Mouse (Mus musculus) heart, embryonic 13.5 days (tissue): ENCODE results near the gene Dlgap1. TPM values are rescaled to one million over a fixed set of nuclear protein-coding genes. Genes with fewer than 3 reads are reported as not detected.

Source experiments
- ATAC-seq: fragments of 200-750 bp; cut with Nextera tagmentation; 2 replicates; pipeline ENCODE4 v1.8.0; 2017; ENCODE audit warnings: moderate TSS enrichment; ENCODE audit not compliant: insufficient number of reproducible peaks, low FRiP score, low TSS enrichment; ENCODE audit errors: extremely low read depth
- H3K27ac ChIP-seq: fragments of 300-500 bp; sonication (generic); replicated peaks from 2 replicates; pipeline ENCODE4 v1.5.1; 2015; ENCODE audit warnings: moderate library complexity, mild to moderate bottlenecking, inconsistent platforms
- H3K27me3 ChIP-seq: fragments of 300-500 bp; sonication (generic); replicated peaks from 2 replicates; pipeline ENCODE4 v1.6.1; 2015; ENCODE audit warnings: mild to moderate bottlenecking, inconsistent platforms
- H3K36me3 ChIP-seq: fragments of 300-500 bp; sonication (generic); 2 replicates; pipeline ENCODE4 v1.6.1; 2015; ENCODE audit warnings: mild to moderate bottlenecking, inconsistent platforms
- H3K4me1 ChIP-seq: fragments of 300-500 bp; sonication (generic); 2 replicates; pipeline ENCODE4 v1.6.1; 2015; ENCODE audit warnings: inconsistent platforms
- H3K4me2 ChIP-seq: fragments of 300-500 bp; sonication (generic); 2 replicates; pipeline ENCODE4 v1.6.1; 2015; ENCODE audit warnings: inconsistent platforms, mild to moderate bottlenecking, moderate library complexity
- H3K4me3 ChIP-seq: fragments of 300-500 bp; sonication (generic); 2 replicates; pipeline ENCODE4 v1.5.1; 2015; ENCODE audit warnings: moderate library complexity, mild to moderate bottlenecking, inconsistent platforms
- H3K9ac ChIP-seq: fragments of 300-500 bp; sonication (generic); 2 replicates; pipeline ENCODE4 v1.6.1; 2015; ENCODE audit warnings: inconsistent platforms, mild to moderate bottlenecking, moderate library complexity
- H3K9me3 ChIP-seq: fragments of 300-500 bp; sonication (generic); 2 replicates; pipeline ENCODE4 v1.6.1; 2016; ENCODE audit warnings: inconsistent platforms
- WGBS: fragments of 180-500 bp; shearing (Covaris S2); methylation state at CpG from one replicate; pipeline ENCODE4 v1.1.7; 2015; ENCODE audit warnings: mixed read lengths; 5-methylcytosine and 5-hydroxymethylcytosine counted together
- polyA plus RNA-seq: library from polyadenylated mRNA; unstranded; fragments of >200 nt; fragmentation: Nextera tagmentation; extraction: Ambion mirVana; gene quantifications from 2 replicates; pipeline ENCODE4 v1.2.1, GENCODE M21; 2015

Dlgap1 gene
- polyA plus RNA-seq, 1 experiment from 2014 or later = 0.40 TPM

GRCm38 (mm10) chr17:70690598-70690997 lies 721.7 kb downstream of the Dlgap1 start:
- Histone ChIP-seq H3K4me3 (no peak overlapping the region), H3K36me3 (no peaks in the 10 kb centered on the region), H3K4me2 (no peak overlapping the region), H3K27ac (no peak overlapping the region), H3K27me3 (no peaks in the 10 kb centered on the region), H3K9me3 (no peaks in the 10 kb centered on the region), H3K4me1 (no peaks in the 10 kb centered on the region), H3K9ac (no peak overlapping the region)
- WGBS = 72% methylated on average over 8 of the region's 8 CpGs
- no peak for ATAC-seq

GRCm38 (mm10) chr17:70706976-70707818 lies 738.3 kb downstream of the Dlgap1 start:
- peak overlapping the region; percentile 66 for H3K9ac ChIP-seq
- 5% methylated on average over 28 of the region's 28 CpGs for WGBS
- ATAC-seq = no peak

GRCm38 (mm10) chr17:70707819-70708140 lies 738.9 kb downstream of the Dlgap1 start:
- no peaks in the 10 kb centered on the region for H3K9me3 ChIP-seq
- peaks cover 11% of the 10 kb centered on the region for H3K4me1 ChIP-seq
- 25% methylated on average over 6 of the region's 6 CpGs for WGBS
- 0 out of 2 replicates have a peak overlapping the region, but pooled peaks have one; percentile 1 for H3K9ac ChIP-seq
- H3K27ac ChIP-seq = no peak overlapping the region
- H3K4me3 ChIP-seq = peak overlapping the region; percentile 38; the same call in 1 of the 2 replicates
- peaks cover 20% of the 10 kb centered on the region for H3K27me3 ChIP-seq
- H3K4me2 ChIP-seq = peak overlapping the region; percentile 64
- H3K36me3 ChIP-seq = no peaks in the 10 kb centered on the region
- no peak for ATAC-seq

More at GRCm38 (mm10) chr17:70706976-70707818, 738.3 kb downstream of the Dlgap1 start:
- Histone ChIP-seq H3K4me3 (peak overlapping the region; percentile 38), H3K36me3 (no peaks in the 10 kb centered on the region), H3K9me3 (no peaks in the 10 kb centered on the region), H3K4me1 (peaks cover 11% of the 10 kb centered on the region), H3K27me3 (peaks cover 20% of the 10 kb centered on the region), H3K27ac (no peak overlapping the region), H3K4me2 (peak overlapping the region; percentile 64)

GRCm38 (mm10) chr17:70709545-70709944 lies 740.7 kb downstream of the Dlgap1 start:
- ATAC-seq = no peak

GRCm38 (mm10) chr17:70713470-70713869 lies 744.6 kb downstream of the Dlgap1 start:
- Histone ChIP-seq H3K36me3 (no peaks in the 10 kb centered on the region), H3K9me3 (no peaks in the 10 kb centered on the region), H3K4me3 (no peak overlapping the region), H3K27ac (no peak overlapping the region), H3K9ac (no peak overlapping the region), H3K27me3 (peaks cover 9% of the 10 kb centered on the region; the same call in 1 of the 2 replicates), H3K4me2 (no peak overlapping the region), H3K4me1 (no peaks in the 10 kb centered on the region)
- WGBS = 48% methylated on average over 10 of the region's 10 CpGs
- ATAC-seq = no peak

More at GRCm38 (mm10) chr17:70709545-70709944, 740.7 kb downstream of the Dlgap1 start:
- H3K4me3 ChIP-seq = no peak overlapping the region
- H3K9me3 ChIP-seq = no peaks in the 10 kb centered on the region
- no peak overlapping the region for H3K27ac ChIP-seq
- no peaks in the 10 kb centered on the region for H3K36me3 ChIP-seq
- peaks cover 11% of the 10 kb centered on the region for H3K4me1 ChIP-seq
- no peak overlapping the region for H3K9ac ChIP-seq
- WGBS = 60% methylated on average over 5 of the region's 5 CpGs
- H3K27me3 ChIP-seq = peaks cover 20% of the 10 kb centered on the region
- no peak overlapping the region for H3K4me2 ChIP-seq

- ATAC-seq = no peak
- H3K4me3 ChIP-seq = no peak overlapping the region
- no peak overlapping the region for H3K27ac ChIP-seq
- H3K27me3 ChIP-seq = no peaks in the 10 kb centered on the region
- peaks cover 10% of the 10 kb centered on the region; the same call in 1 of the 2 replicates for H3K4me1 ChIP-seq
- no peaks in the 10 kb centered on the region for H3K9me3 ChIP-seq
- no peak overlapping the region for H3K4me2 ChIP-seq
- H3K36me3 ChIP-seq = no peaks in the 10 kb centered on the region
- WGBS = 63% methylated on average over 11 of the region's 11 CpGs
- H3K9ac ChIP-seq = no peak overlapping the region
Measured at GRCm38 (mm10) chr17:70719684-70720324, 750.9 kb downstream of the Dlgap1 start.

GRCm38 (mm10) chr17:70720766-70721165 lies 751.9 kb downstream of the Dlgap1 start:
- Histone ChIP-seq H3K4me3 (no peak overlapping the region), H3K4me1 (peaks cover 10% of the 10 kb centered on the region; the same call in 1 of the 2 replicates), H3K9me3 (no peaks in the 10 kb centered on the region), H3K36me3 (no peaks in the 10 kb centered on the region), H3K4me2 (no peak overlapping the region), H3K27ac (no peak overlapping the region), H3K27me3 (no peaks in the 10 kb centered on the region), H3K9ac (no peak overlapping the region)
- no peak for ATAC-seq
- WGBS = 17% methylated on average over 8 of the region's 8 CpGs

GRCm38 (mm10) chr17:70722146-70722545 lies 753.3 kb downstream of the Dlgap1 start:
- Histone ChIP-seq H3K4me3 (no peak overlapping the region), H3K9me3 (no peaks in the 10 kb centered on the region), H3K27ac (no peak overlapping the region), H3K4me2 (no peak overlapping the region), H3K27me3 (no peaks in the 10 kb centered on the region), H3K36me3 (no peaks in the 10 kb centered on the region), H3K9ac (no peak overlapping the region), H3K4me1 (peaks cover 10% of the 10 kb centered on the region; the same call in 1 of the 2 replicates)
- no peak for ATAC-seq
- 59% methylated on average over 3 of the region's 3 CpGs for WGBS

GRCm38 (mm10) chr17:70728719-70729281 lies 759.9 kb downstream of the Dlgap1 start:
- Histone ChIP-seq H3K27me3 (no peaks in the 10 kb centered on the region), H3K9ac (no peak overlapping the region), H3K36me3 (no peaks in the 10 kb centered on the region), H3K4me2 (no peak overlapping the region), H3K4me1 (no peaks in the 10 kb centered on the region), H3K4me3 (no peak overlapping the region), H3K27ac (peak overlapping the region; percentile 81), H3K9me3 (no peaks in the 10 kb centered on the region)
- WGBS = 48% methylated on average over 5 of the region's 5 CpGs
- peak; percentile 29; the same call in 1 of the 2 replicates for ATAC-seq

GRCm38 (mm10) chr17:70734728-70735127 lies 765.9 kb downstream of the Dlgap1 start:
- peaks cover 25% of the 10 kb centered on the region for H3K4me1 ChIP-seq

GRCm38 (mm10) chr17:70735396-70735795 lies 766.5 kb downstream of the Dlgap1 start:
- H3K4me3 ChIP-seq = no peak overlapping the region
- 80% methylated on average over 3 of the region's 3 CpGs for WGBS
- ATAC-seq = no peak
- H3K9me3 ChIP-seq = no peaks in the 10 kb centered on the region
- H3K4me2 ChIP-seq = no peak overlapping the region
- peaks cover 25% of the 10 kb centered on the region for H3K4me1 ChIP-seq
- H3K36me3 ChIP-seq = no peaks in the 10 kb centered on the region
- no peaks in the 10 kb centered on the region for H3K27me3 ChIP-seq
- no peak overlapping the region for H3K9ac ChIP-seq
- H3K27ac ChIP-seq = no peak overlapping the region

More at GRCm38 (mm10) chr17:70734728-70735127, 765.9 kb downstream of the Dlgap1 start:
- Histone ChIP-seq H3K9ac (no peak overlapping the region), H3K36me3 (no peaks in the 10 kb centered on the region), H3K4me2 (no peak overlapping the region), H3K9me3 (no peaks in the 10 kb centered on the region), H3K4me3 (no peak overlapping the region), H3K27me3 (no peaks in the 10 kb centered on the region), H3K27ac (no peak overlapping the region)
- no peak for ATAC-seq
- 84% methylated on average over 3 of the region's 3 CpGs for WGBS
